Mouse (Mus musculus): Measurements from ENCODE around the gene Tango2. TPM values are rescaled to one million over a fixed set of nuclear protein-coding genes. Genes with fewer than 3 reads are reported as not detected.

Gene Tango2
- polyA plus RNA-seq (2012; rRNA removed; ENCODE audit: low replicate concordance): 39.5 and 70.7 TPM in 2 replicates

GRCm38 (mm10) chr16:18347931-18348600, at the start of gene Tango2, which contains the start of gene Arvcf:
Tango2 (minus strand) TSS chr16:18348103.
Arvcf (plus strand) TSS chr16:18348182.

GRCm38 (mm10) chr16:18289067-18289588, 58.8 kb downstream of the Tango2 start, which contains the start of gene Dgcr8:
Dgcr8 (minus strand) TSS chr16:18289246.

DNA sequence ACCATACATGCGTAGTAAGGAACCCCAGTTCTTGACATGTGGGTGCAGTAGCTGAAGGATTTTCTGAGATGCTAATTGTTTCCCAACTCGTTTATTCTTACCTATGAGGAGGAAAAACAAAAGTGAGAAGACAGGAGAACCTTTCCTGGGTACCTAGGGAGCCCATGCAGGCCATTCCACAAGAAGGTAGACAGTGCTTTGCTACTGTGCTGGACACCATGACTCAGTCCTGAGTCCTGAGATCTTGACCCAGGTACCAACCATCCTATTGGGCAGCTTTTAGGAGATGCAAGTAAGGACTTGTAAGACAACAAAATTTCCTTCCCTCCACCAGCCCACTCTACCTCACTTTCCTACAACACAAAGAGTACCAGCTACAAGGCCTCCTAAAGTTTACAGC, 89.7 kb downstream of the Tango2 start, which contains the start of gene Gm49776:
Gene Gm49776 (minus strand): TSS at position 101 of the 400 bp plus-strand sequence.

Other genes starting within 250 kb of the Tango2 start
- 8.8 and 17.1 TPM in 2 replicates for gene Rtn4r, start 220.5 kb downstream of the Tango2 start, polyA plus RNA-seq (2012; rRNA removed; ENCODE audit: low replicate concordance)
- gene Ccdc188, start 130.2 kb downstream of the Tango2 start, polyA plus RNA-seq (2012; rRNA removed; ENCODE audit: low replicate concordance): not detected in 2 replicates
- gene Zdhhc8, start 113.0 kb downstream of the Tango2 start, polyA plus RNA-seq (2012; rRNA removed; ENCODE audit: low replicate concordance): 85.7 and 169 TPM in 2 replicates
- gene Trmt2a, start 99.4 kb downstream of the Tango2 start, polyA plus RNA-seq (2012; rRNA removed; ENCODE audit: low replicate concordance): 50.4 and 55.3 TPM in 2 replicates
- gene Ranbp1, start 99.4 kb downstream of the Tango2 start, polyA plus RNA-seq (2012; rRNA removed; ENCODE audit: low replicate concordance): 23.0 and 50.7 TPM in 2 replicates
- gene Gm49776, start 89.8 kb downstream of the Tango2 start, polyA plus RNA-seq (2012; rRNA removed; ENCODE audit: low replicate concordance): not detected in 2 replicates
- 18.0 and 21.1 TPM in 2 replicates for gene Dgcr8, start 58.9 kb downstream of the Tango2 start, polyA plus RNA-seq (2012; rRNA removed; ENCODE audit: low replicate concordance)
- 15.1 and 22.5 TPM in 2 replicates for gene Arvcf, start 79 bp upstream of the Tango2 start, polyA plus RNA-seq (2012; rRNA removed; ENCODE audit: low replicate concordance)
- 22.6 and 35.5 TPM in 2 replicates for gene Txnrd2, start 78.3 kb upstream of the Tango2 start, polyA plus RNA-seq (2012; rRNA removed; ENCODE audit: low replicate concordance)
- gene Comt, start 78.7 kb upstream of the Tango2 start, polyA plus RNA-seq (2012; rRNA removed; ENCODE audit: low replicate concordance): 428 and 474 TPM in 2 replicates
- 13.1 and 20.3 TPM in 2 replicates for gene Gnb1l, start 150.6 kb upstream of the Tango2 start, polyA plus RNA-seq (2012; rRNA removed; ENCODE audit: low replicate concordance)
- gene Rtl10, start 150.8 kb upstream of the Tango2 start, polyA plus RNA-seq (2012; rRNA removed; ENCODE audit: low replicate concordance): 9.1 and 10.9 TPM in 2 replicates
- 3.7 and 21.5 TPM in 2 replicates for gene Tbx1, start 242.6 kb upstream of the Tango2 start, polyA plus RNA-seq (2012; rRNA removed; ENCODE audit: low replicate concordance)

Data from mammary gland, adult 2 months (tissue).